Mouse (Mus musculus): ENCODE measurements around the gene Zfp541.
A peak's percentile ranks its signal among the peaks of the same experiment; 100 is the strongest.

Gene Zfp541

DNA sequence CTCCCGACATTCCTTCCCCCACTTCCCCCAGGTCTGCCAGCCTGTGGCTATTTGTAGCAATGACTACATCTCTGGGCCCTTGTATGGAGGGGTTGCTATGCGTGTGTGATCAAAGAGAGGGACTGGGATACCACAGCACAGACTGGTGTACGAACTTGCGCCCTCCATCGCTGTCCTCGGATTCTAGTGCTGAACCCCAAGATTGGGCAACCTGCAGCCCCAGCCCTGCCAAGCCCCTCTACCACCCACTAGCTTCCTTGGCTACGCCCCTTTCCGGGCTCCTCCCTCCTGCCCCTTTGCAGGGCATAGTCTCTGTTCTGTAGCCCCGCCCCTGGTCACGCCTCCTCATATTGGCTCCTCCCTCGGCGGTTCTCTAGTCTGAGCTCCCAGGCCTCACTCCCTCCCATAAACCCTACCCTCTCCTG lies 67.8 kb downstream of the Zfp541 start, which contains the start of gene Slc8a2:
Slc8a2 (plus strand) TSS at position 406 of the 425 bp plus-strand sequence.
- peak; percentile 81 for DNase-seq

DNA sequence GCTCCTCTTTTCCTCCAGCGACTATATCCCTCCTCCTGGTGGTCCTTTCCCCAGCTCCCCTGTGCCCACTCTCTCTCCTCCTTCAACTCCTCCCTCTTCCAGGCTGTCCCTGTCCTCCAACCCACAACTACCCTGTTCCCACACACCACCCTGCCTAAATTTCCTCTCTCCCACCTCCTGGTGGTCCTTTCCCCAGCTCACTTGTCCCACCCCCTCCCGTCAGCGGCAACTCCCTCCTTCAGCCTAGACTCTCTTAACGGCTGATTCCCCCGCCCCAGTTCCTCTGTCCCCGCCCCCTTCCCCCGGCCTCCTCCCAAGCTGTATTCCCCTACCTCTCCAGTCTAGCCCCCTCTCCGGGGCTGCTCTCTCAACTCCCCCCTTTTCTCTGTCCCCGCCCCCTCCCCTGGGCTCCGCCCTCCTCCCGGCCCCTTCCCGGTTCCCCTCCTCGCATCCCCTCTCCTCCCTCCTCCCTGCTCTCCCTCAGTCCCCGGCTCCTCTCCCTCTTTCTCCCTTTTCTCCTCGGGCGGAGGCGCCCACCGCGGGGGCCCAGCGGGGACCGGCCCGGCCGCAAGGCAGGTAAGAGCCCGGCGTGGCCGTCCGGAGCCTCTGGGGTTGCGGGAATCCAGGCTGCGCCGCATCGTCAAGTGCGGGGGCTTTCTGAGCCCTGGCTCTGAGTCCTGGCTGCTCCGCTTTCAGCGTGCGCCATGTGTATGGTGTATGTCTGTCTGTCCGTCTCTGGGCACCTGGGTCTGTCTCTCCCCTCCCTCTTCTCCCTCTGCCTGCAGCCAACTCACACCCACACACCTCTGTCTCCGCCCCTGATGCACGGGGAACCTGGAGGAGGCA lies 68.5 kb downstream of the Zfp541 start:
- DNase-seq = peak; percentile 71

DNA sequence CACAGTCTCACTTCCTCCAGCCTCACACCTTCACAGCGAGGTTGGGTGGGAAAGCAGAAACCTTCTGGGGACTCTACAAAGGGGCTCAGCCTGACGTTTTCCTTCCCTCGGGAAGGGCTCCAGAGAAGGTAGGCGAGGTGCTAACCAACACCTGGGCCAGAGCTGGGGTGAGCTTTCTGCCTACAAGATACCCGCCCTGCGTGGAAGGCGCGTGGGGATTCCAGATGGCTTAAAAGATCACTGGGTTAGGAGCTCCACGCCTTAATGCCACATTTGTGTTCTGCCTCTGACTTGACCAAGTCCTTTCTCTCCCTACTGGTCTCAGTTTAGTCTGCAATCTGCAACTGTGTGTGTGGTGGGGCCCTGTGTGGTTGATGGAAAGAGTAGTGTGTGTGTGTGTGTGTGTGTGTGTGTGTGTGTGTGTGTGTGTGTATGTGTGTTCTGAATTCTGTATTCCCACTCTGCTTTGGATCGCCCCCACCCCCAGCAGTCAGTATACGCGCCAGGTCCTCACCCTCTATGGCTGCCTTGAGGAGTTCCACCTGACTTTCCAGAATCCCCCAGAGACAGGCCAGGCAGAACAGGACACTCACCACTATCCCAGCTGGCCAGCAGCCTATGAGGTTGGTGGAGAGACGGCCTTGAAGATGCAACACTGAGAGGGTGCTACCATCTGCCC lies 69.5 kb downstream of the Zfp541 start:
- no peak for DNase-seq

DNA sequence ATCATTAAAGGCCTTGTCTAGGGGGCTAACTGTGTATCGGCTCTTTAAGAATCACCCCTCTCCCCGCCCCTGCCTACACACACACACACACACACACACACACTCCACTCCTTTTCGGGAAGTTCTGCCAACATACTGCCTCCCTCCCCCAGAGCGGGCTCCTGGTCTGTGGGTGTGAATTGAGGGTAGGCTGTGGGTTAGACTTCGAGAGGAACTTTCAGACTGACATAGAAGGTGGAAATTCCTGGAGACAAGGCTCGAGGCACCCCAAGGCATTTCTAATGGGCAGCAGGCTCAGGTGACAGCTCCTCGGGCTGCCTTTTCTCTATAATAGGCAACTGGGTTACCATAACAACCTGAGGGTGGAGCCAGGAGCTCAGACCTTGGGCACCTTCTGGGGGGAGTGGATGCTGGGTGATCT lies 70.6 kb downstream of the Zfp541 start:
- no peak for DNase-seq

DNA sequence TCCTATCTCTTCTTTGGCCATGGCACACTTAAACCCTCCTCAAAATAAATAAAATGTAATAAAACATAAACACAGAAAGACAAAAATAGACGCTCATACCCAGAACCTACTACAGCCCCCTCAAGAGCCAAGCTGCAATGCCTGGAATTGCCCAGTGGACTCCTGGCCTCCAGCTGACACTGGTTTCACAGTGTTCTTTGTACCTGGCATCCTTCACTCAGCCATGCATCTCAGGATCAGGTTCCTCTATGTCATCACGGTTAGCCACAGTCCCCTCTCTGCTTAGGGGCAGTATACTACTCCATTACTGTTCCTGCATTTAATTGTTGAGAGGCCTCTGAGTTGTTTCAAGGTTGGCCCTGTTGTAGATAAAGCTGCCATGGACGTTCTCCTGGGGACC lies 71.3 kb downstream of the Zfp541 start:
- DNase-seq = no peak

DNA sequence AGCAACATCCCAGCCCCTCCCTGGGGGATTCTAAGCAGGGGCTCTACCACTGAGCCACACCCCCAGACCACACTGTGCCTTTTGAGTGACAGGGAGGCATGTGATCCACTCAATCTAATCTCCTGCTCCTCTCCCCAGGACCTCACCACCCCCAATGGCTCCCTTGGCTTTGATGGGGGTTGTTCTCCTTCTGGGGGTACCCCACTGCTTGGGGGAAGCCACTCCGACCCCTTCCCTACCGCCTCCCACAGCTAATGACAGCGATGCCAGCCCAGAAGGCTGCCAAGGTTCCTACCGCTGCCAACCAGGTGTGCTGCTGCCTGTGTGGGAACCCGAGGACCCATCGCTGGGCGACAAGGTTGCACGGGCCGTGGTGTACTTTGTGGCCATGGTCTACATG lies 72.1 kb downstream of the Zfp541 start:
- DNase-seq = no peak

DNA sequence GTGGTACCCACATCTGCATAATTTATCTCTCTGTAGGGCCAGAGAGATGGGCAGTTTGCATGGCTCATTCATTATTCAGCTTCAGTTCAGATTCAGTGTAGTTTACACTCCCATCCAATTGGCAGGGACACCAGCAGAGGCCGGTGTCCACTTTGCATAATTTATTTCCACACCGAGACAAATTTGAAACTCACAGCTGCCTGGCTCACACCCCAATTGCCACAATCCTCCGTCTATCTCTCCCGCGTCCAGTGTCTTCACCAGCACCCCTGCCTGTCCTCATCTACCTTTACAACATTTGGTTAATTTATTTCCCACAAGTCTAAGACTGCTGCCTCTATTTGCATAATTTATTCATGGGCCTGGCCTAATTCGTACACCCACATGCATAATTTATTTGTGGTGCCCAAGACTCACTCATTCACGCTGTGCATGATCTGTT lies 73.4 kb downstream of the Zfp541 start:
- DNase-seq = no peak
